Mouse (Mus musculus) embryonic facial prominence, embryonic 13.5 days (tissue): ENCODE results near the gene Znhit6. TPM values are rescaled to one million over a fixed set of nuclear protein-coding genes. Genes with fewer than 3 reads are reported as not detected.

Source experiments
- ATAC-seq: fragments of 200-750 bp; cut with Nextera tagmentation; 2 replicates; pipeline ENCODE4 v1.8.0; 2017; ENCODE audit warnings: low read depth; ENCODE audit not compliant: insufficient number of reproducible peaks, insufficient read depth, low FRiP score, low TSS enrichment
- H3K27ac ChIP-seq: fragments of 300-500 bp; sonication (generic); 2 replicates; pipeline ENCODE4 v1.5.1; 2015; ENCODE audit warnings: moderate library complexity, mild to moderate bottlenecking, inconsistent platforms
- H3K27me3 ChIP-seq: fragments of 300-500 bp; sonication (generic); 2 replicates; pipeline ENCODE4 v1.6.1; 2015; ENCODE audit warnings: mild to moderate bottlenecking, inconsistent platforms
- H3K36me3 ChIP-seq: fragments of 300-500 bp; sonication (generic); 2 replicates; pipeline ENCODE4 v1.6.1; 2015; ENCODE audit warnings: mild to moderate bottlenecking, inconsistent platforms
- H3K4me1 ChIP-seq: fragments of 300-500 bp; sonication (generic); 2 replicates; pipeline ENCODE4 v1.6.1; 2015; ENCODE audit warnings: inconsistent platforms
- H3K4me2 ChIP-seq: fragments of 300-500 bp; sonication (generic); 2 replicates; pipeline ENCODE4 v1.6.1; 2015; ENCODE audit warnings: moderate library complexity, mild to moderate bottlenecking, inconsistent platforms
- H3K4me3 ChIP-seq: fragments of 300-500 bp; sonication (generic); 2 replicates; pipeline ENCODE4 v1.5.1; 2015; ENCODE audit warnings: mild to moderate bottlenecking, inconsistent platforms
- H3K9ac ChIP-seq: fragments of 300-500 bp; sonication (generic); 2 replicates; pipeline ENCODE4 v1.6.1; 2015; ENCODE audit warnings: mild to moderate bottlenecking, inconsistent platforms
- H3K9me3 ChIP-seq: fragments of 300-500 bp; sonication (generic); 2 replicates; pipeline ENCODE4 v1.6.1; 2016; ENCODE audit warnings: inconsistent platforms
- WGBS: fragments of 180-500 bp; shearing (Covaris S2); methylation state at CpG from one replicate; pipeline ENCODE4 v1.1.7; 2015; ENCODE audit warnings: mixed read lengths; 5-methylcytosine and 5-hydroxymethylcytosine counted together
- polyA plus RNA-seq: library from polyadenylated mRNA; unstranded; fragments of >200 nt; fragmentation: Nextera tagmentation; extraction: Ambion mirVana; gene quantifications from 2 replicates; pipeline ENCODE4 v1.2.1, GENCODE M21; 2015

Znhit6 gene
- polyA plus RNA-seq, 1 experiment from 2014 or later: 50.5 TPM

- H3K27me3 ChIP-seq: no peaks in the 10 kb centered on the region
- ATAC-seq: no peak
- H3K9ac ChIP-seq: peak overlapping the region; percentile 84
- H3K27ac ChIP-seq: peak overlapping the region; percentile 16; the same call in 1 of the 2 replicates
- no peaks in the 10 kb centered on the region for H3K9me3 ChIP-seq
- WGBS: 28% methylated on average over 15 of the region's 15 CpGs
- peaks cover 20% of the 10 kb centered on the region for H3K4me1 ChIP-seq
- H3K4me2 ChIP-seq: peak overlapping the region; percentile 88
- peaks cover 21% of the 10 kb centered on the region for H3K36me3 ChIP-seq
- H3K4me3 ChIP-seq: peak overlapping the region; percentile 89
These were observed 871 bp downstream of the Znhit6 start for GRCm38 (mm10) chr3:145576876-145577275.

DNA sequence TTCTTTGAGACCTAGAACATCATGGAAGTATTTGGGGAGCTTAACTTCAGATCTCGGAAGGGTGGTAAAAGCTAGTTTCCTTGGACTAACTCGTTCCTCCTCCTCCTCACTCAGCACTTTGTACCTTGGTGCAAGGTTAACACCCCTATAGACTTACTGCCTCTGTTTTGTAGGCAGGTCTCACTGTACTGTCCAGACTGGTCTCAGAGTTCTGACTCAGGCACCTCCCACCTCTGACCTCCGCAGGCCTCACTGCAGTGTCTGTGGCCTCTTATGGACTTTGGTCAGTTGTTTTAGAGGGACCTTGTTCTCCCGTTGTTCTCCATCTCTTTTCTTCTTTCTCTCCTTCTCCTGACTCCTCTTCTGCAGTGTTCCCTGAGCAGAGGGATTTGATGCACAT lies 7.0 kb downstream of the Znhit6 start:
- H3K9me3 ChIP-seq: no peaks in the 10 kb centered on the region
- 89% methylated on average over 4 of the region's 4 CpGs for WGBS
- H3K27ac ChIP-seq: no peak overlapping the region
- H3K4me1 ChIP-seq: peaks cover 6% of the 10 kb centered on the region; the same call in 1 of the 2 replicates
- no peak overlapping the region for H3K4me3 ChIP-seq
- no peak for ATAC-seq
- no peaks in the 10 kb centered on the region for H3K27me3 ChIP-seq
- H3K4me2 ChIP-seq: no peak overlapping the region
- H3K36me3 ChIP-seq: peaks cover 56% of the 10 kb centered on the region
- H3K9ac ChIP-seq: no peak overlapping the region

GRCm38 (mm10) chr3:145583522-145584200 lies 7.7 kb downstream of the Znhit6 start:
- ATAC-seq: no peak
- H3K27ac ChIP-seq: no peak overlapping the region
- no peak overlapping the region for H3K4me2 ChIP-seq
- 57% methylated on average over 3 of the region's 3 CpGs for WGBS
- H3K9me3 ChIP-seq: no peaks in the 10 kb centered on the region
- H3K36me3 ChIP-seq: peaks cover 50% of the 10 kb centered on the region
- 0 out of 2 replicates have a peak, but pooled peaks cover 4% of the 10 kb centered on the region for H3K4me1 ChIP-seq
- no peak overlapping the region for H3K4me3 ChIP-seq
- no peaks in the 10 kb centered on the region for H3K27me3 ChIP-seq
- H3K9ac ChIP-seq: no peak overlapping the region

GRCm38 (mm10) chr3:145590562-145590961 lies 14.6 kb downstream of the Znhit6 start:
- peaks cover 56% of the 10 kb centered on the region for H3K36me3 ChIP-seq

DNA sequence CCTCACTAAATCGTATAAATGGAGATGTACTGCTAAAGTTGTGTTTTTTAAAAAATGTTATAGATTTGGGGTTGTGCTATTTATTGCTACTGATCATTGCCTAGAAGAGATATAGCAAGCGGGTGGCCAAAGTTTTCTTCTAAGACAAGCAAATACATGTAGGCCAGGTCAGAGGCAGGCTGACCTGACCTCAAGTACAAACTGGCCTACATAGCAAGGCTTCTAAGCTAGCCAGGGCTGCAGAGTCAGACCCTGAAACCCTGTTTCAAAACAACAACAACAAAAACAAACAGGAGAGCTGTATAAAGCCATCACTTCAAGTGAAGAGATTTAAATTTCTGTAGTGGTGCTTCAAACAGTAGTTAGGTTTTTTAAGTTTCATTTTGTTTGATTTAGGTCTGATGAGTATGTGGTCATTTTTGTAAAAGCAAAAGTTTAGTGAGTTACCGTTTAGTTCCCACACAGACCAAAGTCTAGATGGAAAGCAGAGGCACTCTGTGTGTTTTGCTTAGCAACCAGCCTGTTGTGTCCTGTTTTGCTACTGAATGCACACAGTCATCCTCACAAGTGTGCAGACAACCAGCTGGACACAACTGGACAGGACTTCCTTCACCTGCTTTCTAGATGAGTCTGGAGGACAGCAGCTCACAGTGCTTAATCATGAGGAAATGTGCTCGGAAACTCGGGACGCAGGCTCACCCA lies 16.0 kb downstream of the Znhit6 start:
- Histone ChIP-seq H3K4me1 (no peaks in the 10 kb centered on the region), H3K9me3 (no peaks in the 10 kb centered on the region), H3K4me2 (no peak overlapping the region), H3K36me3 (peaks cover 49% of the 10 kb centered on the region), H3K27me3 (no peaks in the 10 kb centered on the region), H3K4me3 (no peak overlapping the region), H3K9ac (no peak overlapping the region), H3K27ac (no peak overlapping the region)
- 91% methylated on average over 6 of the region's 6 CpGs for WGBS
- ATAC-seq: no peak

More at GRCm38 (mm10) chr3:145590562-145590961, 14.6 kb downstream of the Znhit6 start:
- H3K4me2 ChIP-seq: no peak overlapping the region
- H3K9ac ChIP-seq: no peak overlapping the region
- ATAC-seq: no peak
- WGBS: 89% methylated on average over 4 of the region's 4 CpGs
- no peak overlapping the region for H3K27ac ChIP-seq
- H3K9me3 ChIP-seq: no peaks in the 10 kb centered on the region
- no peaks in the 10 kb centered on the region for H3K4me1 ChIP-seq
- no peak overlapping the region for H3K4me3 ChIP-seq
- H3K27me3 ChIP-seq: no peaks in the 10 kb centered on the region

DNA sequence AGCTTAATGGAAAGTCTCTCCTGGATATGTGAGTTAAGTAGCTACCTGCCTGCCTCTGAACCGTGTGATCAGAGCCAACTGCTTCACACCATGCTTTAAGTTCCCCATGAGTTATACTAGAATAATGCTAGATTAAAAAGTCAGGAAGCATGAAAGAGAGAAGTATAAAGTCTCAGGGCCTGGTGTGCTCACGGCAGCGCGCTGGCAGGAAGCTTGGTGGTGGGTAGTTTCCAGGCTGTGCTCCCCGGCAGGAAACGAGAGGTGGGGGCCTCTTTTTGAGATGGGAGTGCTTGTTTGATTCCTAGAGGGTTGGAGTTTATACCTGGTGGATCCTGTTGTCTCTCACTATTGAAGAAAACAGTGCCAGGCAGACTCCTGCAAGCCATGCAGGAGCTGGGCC lies 19.3 kb downstream of the Znhit6 start:
- Histone ChIP-seq H3K27ac (no peak overlapping the region), H3K9me3 (no peaks in the 10 kb centered on the region), H3K27me3 (no peaks in the 10 kb centered on the region), H3K9ac (no peak overlapping the region), H3K4me2 (no peak overlapping the region), H3K4me1 (no peaks in the 10 kb centered on the region), H3K4me3 (no peak overlapping the region), H3K36me3 (peaks cover 68% of the 10 kb centered on the region)
- 92% methylated on average over 6 of the region's 6 CpGs for WGBS
- ATAC-seq: no peak

DNA sequence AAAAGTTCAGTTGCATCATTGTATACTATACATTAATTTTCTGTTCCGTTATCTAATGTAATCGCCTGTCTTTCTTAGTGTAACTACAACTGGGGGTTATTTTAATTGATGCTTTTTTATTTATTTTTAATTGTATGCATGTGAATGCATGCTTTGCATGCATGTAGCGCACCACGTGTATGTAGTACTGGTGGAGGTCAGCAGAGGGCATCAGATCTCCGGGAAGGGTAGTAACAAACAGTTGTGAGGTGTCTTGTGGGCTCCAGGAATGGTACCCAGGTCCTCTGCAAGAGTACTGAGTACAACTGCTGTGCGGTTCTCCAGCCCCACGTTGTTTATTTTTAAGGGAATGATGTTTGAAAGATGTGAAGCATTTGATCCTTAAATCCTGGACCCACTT lies 23.1 kb downstream of the Znhit6 start:
- H3K27me3 ChIP-seq: no peaks in the 10 kb centered on the region
- no peak overlapping the region for H3K4me2 ChIP-seq
- H3K36me3 ChIP-seq: peaks cover 81% of the 10 kb centered on the region
- H3K9me3 ChIP-seq: no peaks in the 10 kb centered on the region
- H3K9ac ChIP-seq: no peak overlapping the region
- H3K4me1 ChIP-seq: no peaks in the 10 kb centered on the region
- WGBS: 97% methylated on average over 7 of the region's 7 CpGs
- no peak overlapping the region for H3K27ac ChIP-seq
- no peak for ATAC-seq
- no peak overlapping the region for H3K4me3 ChIP-seq

GRCm38 (mm10) chr3:145600801-145601200 lies 24.8 kb downstream of the Znhit6 start:
- H3K4me3 ChIP-seq: no peak overlapping the region
- WGBS: 91% methylated on average over 6 of the region's 6 CpGs
- ATAC-seq: no peak
- H3K9ac ChIP-seq: no peak overlapping the region
- peaks cover 82% of the 10 kb centered on the region for H3K36me3 ChIP-seq
- H3K9me3 ChIP-seq: no peaks in the 10 kb centered on the region
- no peak overlapping the region for H3K27ac ChIP-seq
- H3K4me2 ChIP-seq: no peak overlapping the region
- no peaks in the 10 kb centered on the region for H3K27me3 ChIP-seq
- no peaks in the 10 kb centered on the region for H3K4me1 ChIP-seq

- no peak overlapping the region for H3K9ac ChIP-seq
- no peak overlapping the region for H3K4me2 ChIP-seq
- no peak overlapping the region for H3K4me3 ChIP-seq
- H3K9me3 ChIP-seq: no peaks in the 10 kb centered on the region
- no peaks in the 10 kb centered on the region for H3K27me3 ChIP-seq
- 69% methylated on average over 6 of the region's 6 CpGs for WGBS
- no peaks in the 10 kb centered on the region for H3K4me1 ChIP-seq
- no peak overlapping the region for H3K27ac ChIP-seq
- ATAC-seq: no peak
- peaks cover 77% of the 10 kb centered on the region for H3K36me3 ChIP-seq
These were observed 25.3 kb downstream of the Znhit6 start for GRCm38 (mm10) chr3:145601345-145601744.

DNA sequence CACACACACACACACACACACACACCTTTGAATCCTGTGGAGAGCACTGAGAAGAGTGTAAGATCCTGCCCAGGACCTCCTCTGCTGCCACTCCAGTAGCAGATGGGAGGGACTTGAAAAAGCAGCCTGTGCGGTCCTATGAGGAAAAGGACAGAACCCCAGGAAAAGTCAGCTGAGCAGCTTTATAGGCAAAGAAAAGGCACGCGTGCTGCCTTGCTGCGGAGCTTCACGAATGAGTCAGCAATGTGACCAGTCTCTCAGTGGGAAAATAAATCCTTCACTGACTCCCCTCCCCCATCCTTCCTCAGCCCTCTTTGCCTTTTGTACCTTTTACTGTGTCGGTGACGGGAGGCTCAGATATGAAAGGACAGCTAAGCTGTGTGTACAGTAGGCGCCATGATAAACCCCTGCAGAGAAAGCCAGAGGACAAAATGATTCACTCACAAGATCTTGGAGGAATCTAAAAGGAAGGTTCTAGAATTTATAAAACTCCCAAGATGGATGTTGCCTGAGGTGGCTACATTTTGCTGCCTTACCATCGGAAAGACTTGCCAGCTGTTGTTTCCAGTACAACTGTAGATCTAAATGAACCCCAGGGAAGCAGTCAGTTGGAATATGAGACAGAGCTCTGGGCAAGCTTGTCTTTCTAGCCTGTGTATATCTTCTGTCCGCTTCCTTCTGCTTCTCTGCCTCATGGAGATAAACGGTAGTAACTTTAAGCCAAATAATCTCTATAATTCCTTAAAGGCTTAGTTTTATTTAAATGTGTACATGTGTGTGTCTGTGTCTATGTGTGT lies 26.6 kb downstream of the Znhit6 start:
- Histone ChIP-seq H3K36me3 (peaks cover 85% of the 10 kb centered on the region), H3K27me3 (no peaks in the 10 kb centered on the region), H3K4me3 (no peak overlapping the region), H3K9ac (no peak overlapping the region), H3K27ac (no peak overlapping the region), H3K4me2 (no peak overlapping the region), H3K9me3 (no peaks in the 10 kb centered on the region), H3K4me1 (no peaks in the 10 kb centered on the region)
- WGBS: 75% methylated on average over 11 of the region's 11 CpGs
- no peak for ATAC-seq

- Histone ChIP-seq H3K4me1 (no peaks in the 10 kb centered on the region), H3K9me3 (no peaks in the 10 kb centered on the region), H3K27ac (0 out of 2 replicates have a peak overlapping the region, but pooled peaks have one; percentile 17), H3K4me3 (no peak overlapping the region), H3K27me3 (no peaks in the 10 kb centered on the region), H3K36me3 (peaks cover 59% of the 10 kb centered on the region), H3K4me2 (no peak overlapping the region), H3K9ac (no peak overlapping the region)
- no peak for ATAC-seq
- WGBS: 77% methylated on average over 5 of the region's 5 CpGs
These were observed 29.6 kb downstream of the Znhit6 start for GRCm38 (mm10) chr3:145605437-145606123.
